Mouse (Mus musculus) limb, embryonic 13.5 days (tissue): Measurements from ENCODE around the gene Smpdl3b. TPM values are rescaled to one million over a fixed set of nuclear protein-coding genes. Genes with fewer than 3 reads are reported as not detected.
"Not testable (repeated sequence)": the region's sequence is repeated elsewhere in the genome, so short reads cannot be mapped to it uniquely, and the experiment has no call there.

Experiments used
- ATAC-seq: fragments of 200-750 bp; cut with Nextera tagmentation; 2 replicates; pipeline ENCODE4 v1.8.0; 2017; ENCODE audit warnings: low read depth, moderate number of reproducible peaks, moderate TSS enrichment; ENCODE audit not compliant: low FRiP score
- H3K27ac ChIP-seq: fragments of 300-500 bp; sonication (generic); 2 replicates; pipeline ENCODE4 v1.5.1; 2015; ENCODE audit warnings: inconsistent platforms, mild to moderate bottlenecking, moderate library complexity
- H3K27me3 ChIP-seq: fragments of 300-500 bp; sonication (generic); 2 replicates; pipeline ENCODE4 v1.6.1; 2015; ENCODE audit warnings: mild to moderate bottlenecking, inconsistent platforms
- H3K36me3 ChIP-seq: fragments of 300-500 bp; sonication (generic); 2 replicates; pipeline ENCODE4 v1.6.1; 2015; ENCODE audit warnings: inconsistent platforms, mild to moderate bottlenecking, moderate library complexity
- H3K4me1 ChIP-seq: fragments of 300-500 bp; sonication (generic); 2 replicates; pipeline ENCODE4 v1.6.1; 2015; ENCODE audit warnings: inconsistent platforms
- H3K4me2 ChIP-seq: fragments of 300-500 bp; sonication (generic); replicated peaks from 2 replicates; pipeline ENCODE4 v1.6.1; 2015; ENCODE audit warnings: inconsistent platforms, mild to moderate bottlenecking, moderate library complexity
- H3K4me3 ChIP-seq: fragments of 300-500 bp; sonication (generic); 2 replicates; pipeline ENCODE4 v1.5.1; 2015; ENCODE audit warnings: moderate library complexity, mild to moderate bottlenecking, inconsistent platforms
- H3K9ac ChIP-seq: fragments of 300-500 bp; sonication (generic); 2 replicates; pipeline ENCODE4 v1.6.1; 2015; ENCODE audit warnings: mild to moderate bottlenecking, inconsistent platforms
- H3K9me3 ChIP-seq: fragments of 300-500 bp; sonication (generic); 2 replicates; pipeline ENCODE4 v1.6.1; 2016; ENCODE audit warnings: inconsistent platforms
- WGBS: fragments of 180-500 bp; shearing (Covaris S2); methylation state at CpG from one replicate; pipeline ENCODE4 v1.1.7; 2015; 5-methylcytosine and 5-hydroxymethylcytosine counted together
- polyA plus RNA-seq: library from polyadenylated mRNA; unstranded; fragments of >200 nt; fragmentation: Nextera tagmentation; extraction: Ambion mirVana; gene quantifications from 2 replicates; pipeline ENCODE4 v1.2.1, GENCODE M21; 2015

Smpdl3b gene
- polyA plus RNA-seq, 1 experiment from 2014 or later = 7.2 TPM

- H3K9me3 ChIP-seq = no peaks in the 10 kb centered on the region
- H3K36me3 ChIP-seq = peaks cover 95% of the 10 kb centered on the region
- 87% methylated on average over 3 of the region's 3 CpGs for WGBS
- no peak overlapping the region for H3K9ac ChIP-seq
- H3K4me1 ChIP-seq = no peaks in the 10 kb centered on the region
- H3K27me3 ChIP-seq = no peaks in the 10 kb centered on the region
- no peak overlapping the region for H3K27ac ChIP-seq
- ATAC-seq = no peak
- H3K4me3 ChIP-seq = no peak overlapping the region
- no peak overlapping the region for H3K4me2 ChIP-seq
These were observed 17.9 kb upstream of the Smpdl3b start for GRCm38 (mm10) chr4:132774905-132775304.

DNA sequence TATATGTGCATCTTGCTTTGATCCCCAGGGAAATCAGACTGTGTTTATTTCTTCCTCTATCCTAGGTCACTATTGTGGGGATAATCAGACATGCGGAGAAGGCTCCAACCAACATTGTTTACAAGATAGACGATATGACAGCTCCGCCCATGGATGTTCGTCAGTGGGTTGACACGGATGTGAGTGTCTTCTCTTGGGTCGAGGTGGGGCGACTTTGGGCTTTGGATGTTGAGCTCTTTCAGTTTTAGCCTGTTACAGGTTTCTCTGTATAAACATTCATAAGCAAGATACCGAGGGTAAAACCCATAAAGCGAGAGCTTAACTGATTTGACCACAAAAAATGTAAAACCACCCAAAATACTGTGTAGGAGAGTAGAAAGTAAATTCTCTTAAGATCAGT, 14.7 kb upstream of the Smpdl3b start:
- no peak overlapping the region for H3K4me2 ChIP-seq
- no peak overlapping the region for H3K4me3 ChIP-seq
- no peaks in the 10 kb centered on the region for H3K27me3 ChIP-seq
- no peak overlapping the region for H3K27ac ChIP-seq
- ATAC-seq = no peak
- H3K9ac ChIP-seq = no peak overlapping the region
- WGBS = 90% methylated on average over 9 of the region's 9 CpGs
- H3K4me1 ChIP-seq = peaks cover 10% of the 10 kb centered on the region
- peaks cover 66% of the 10 kb centered on the region for H3K36me3 ChIP-seq
- no peaks in the 10 kb centered on the region for H3K9me3 ChIP-seq

- under 1% methylated on average over 71 of the region's 71 CpGs for WGBS
- peaks cover 10% of the 10 kb centered on the region for H3K4me1 ChIP-seq
- H3K4me3 ChIP-seq = peak within 1 kb of the TSS; percentile 93
- H3K27me3 ChIP-seq = no peaks in the 10 kb centered on the region
- no peaks in the 10 kb centered on the region for H3K9me3 ChIP-seq
- peak within 1 kb of the TSS; percentile 89 for H3K9ac ChIP-seq
- H3K27ac ChIP-seq = no peak within 1 kb of the TSS; the same call in 1 of the 2 replicates
- peaks cover 32% of the 10 kb centered on the region for H3K36me3 ChIP-seq
- H3K4me2 ChIP-seq = peak within 1 kb of the TSS; percentile 82
- peak; percentile 97 for ATAC-seq
These were observed 11.1 kb upstream of the Smpdl3b start, which contains the start of gene Rpa2 for GRCm38 (mm10) chr4:132767914-132768876. TSS of gene Rpa2 (plus strand) at chr4:132768332.

DNA sequence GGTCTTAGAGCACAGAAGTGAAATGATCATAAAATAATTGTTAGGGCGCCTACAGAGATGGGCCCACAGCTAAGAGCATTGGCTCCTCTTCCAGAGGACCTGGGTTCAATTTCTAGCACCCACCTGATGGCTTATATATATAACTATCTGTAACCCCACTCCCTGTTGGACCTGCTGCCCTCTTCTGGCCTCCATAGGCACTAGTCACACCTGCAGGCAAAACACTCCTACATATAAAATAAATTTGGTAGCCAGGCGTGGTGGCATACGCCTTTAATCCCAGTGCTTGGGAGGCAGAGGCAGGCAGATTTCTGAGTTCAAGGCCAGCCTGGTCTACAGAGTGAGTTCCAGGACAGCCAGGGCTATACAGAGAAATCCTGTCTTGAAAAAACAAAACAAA, 6.1 kb upstream of the Smpdl3b start:
- H3K9me3 ChIP-seq, ATAC-seq, H3K4me2 ChIP-seq, H3K36me3 ChIP-seq, H3K9ac ChIP-seq, H3K27ac ChIP-seq, H3K4me1 ChIP-seq, H3K4me3 ChIP-seq, H3K27me3 ChIP-seq: not testable (repeated sequence)
- WGBS = 85% methylated on average over 3 of the region's 3 CpGs

DNA sequence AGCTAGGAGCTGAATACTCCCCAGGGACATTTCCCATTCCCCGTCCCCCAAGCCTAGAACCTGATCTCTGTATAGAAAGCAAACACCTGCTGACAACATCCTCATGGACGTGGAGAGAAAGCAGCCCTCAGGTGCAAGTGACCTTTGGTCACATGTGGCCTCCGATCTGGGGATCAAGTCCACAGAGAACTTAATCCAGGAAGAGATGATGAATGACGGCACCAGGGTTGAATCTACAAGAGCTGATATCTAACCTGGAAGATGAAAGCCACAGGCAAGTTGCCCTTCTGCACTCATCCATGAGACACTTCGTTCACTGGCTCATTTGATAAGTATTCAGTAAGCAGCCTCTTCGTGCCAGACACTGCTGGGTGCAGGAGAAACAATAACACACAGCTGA, 5.5 kb upstream of the Smpdl3b start:
- H3K9ac ChIP-seq = no peak overlapping the region
- no peak overlapping the region for H3K4me3 ChIP-seq
- peaks cover under 1% of the 10 kb centered on the region; the same call in 1 of the 2 replicates for H3K4me1 ChIP-seq
- H3K27me3 ChIP-seq = peaks cover 6% of the 10 kb centered on the region; the same call in 1 of the 2 replicates
- no peak overlapping the region for H3K27ac ChIP-seq
- ATAC-seq = no peak
- H3K36me3 ChIP-seq = no peaks in the 10 kb centered on the region
- WGBS = 75% methylated on average over 6 of the region's 6 CpGs
- no peak overlapping the region for H3K4me2 ChIP-seq
- no peaks in the 10 kb centered on the region for H3K9me3 ChIP-seq

DNA sequence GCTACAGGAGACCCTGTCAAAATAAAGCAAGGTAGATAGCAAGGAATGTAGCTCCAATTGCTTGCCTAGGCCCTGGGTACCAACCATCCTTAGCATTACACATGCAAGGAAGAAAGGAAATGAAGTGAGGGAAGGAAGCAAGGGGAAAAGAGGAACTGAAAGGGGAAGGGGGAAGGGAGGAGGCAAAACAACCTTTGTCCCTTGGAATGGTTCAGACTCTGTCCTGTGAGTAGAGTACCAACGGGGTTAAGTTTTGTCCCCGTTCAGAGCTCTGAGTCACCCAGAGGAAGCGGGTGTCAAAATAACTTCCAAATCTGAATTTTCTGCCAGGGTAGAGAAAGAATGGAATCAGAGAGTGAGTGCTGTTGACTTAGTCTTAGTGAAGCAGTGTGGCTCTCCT, 3.2 kb upstream of the Smpdl3b start:
- Histone ChIP-seq H3K4me1 (peaks cover 4% of the 10 kb centered on the region; the same call in 1 of the 2 replicates), H3K4me3 (no peak overlapping the region), H3K4me2 (no peak overlapping the region), H3K9me3 (no peaks in the 10 kb centered on the region), H3K36me3 (no peaks in the 10 kb centered on the region), H3K9ac (no peak overlapping the region), H3K27me3 (peaks cover 9% of the 10 kb centered on the region; the same call in 1 of the 2 replicates), H3K27ac (no peak overlapping the region)
- WGBS = 66% methylated on average over 3 of the region's 3 CpGs
- ATAC-seq = no peak

GRCm38 (mm10) chr4:132757633-132758351, 740 bp upstream of the Smpdl3b start:
- Histone ChIP-seq H3K27ac (no peak overlapping the region), H3K27me3 (peaks cover 9% of the 10 kb centered on the region; the same call in 1 of the 2 replicates), H3K9ac (no peak overlapping the region), H3K4me1 (peaks cover 4% of the 10 kb centered on the region; the same call in 1 of the 2 replicates), H3K36me3 (no peaks in the 10 kb centered on the region), H3K9me3 (no peaks in the 10 kb centered on the region), H3K4me3 (no peak overlapping the region), H3K4me2 (peak overlapping the region; percentile 77; the same call in 1 of the 2 replicates)
- 80% methylated on average over 7 of the region's 7 CpGs for WGBS
- no peak for ATAC-seq

GRCm38 (mm10) chr4:132752992-132753391, 4.1 kb downstream of the Smpdl3b start:
- H3K27me3 ChIP-seq = peaks cover 6% of the 10 kb centered on the region; the same call in 1 of the 2 replicates
- H3K9ac ChIP-seq = no peak overlapping the region
- no peak overlapping the region for H3K27ac ChIP-seq
- WGBS = 75% methylated on average over 6 of the region's 6 CpGs
- H3K4me1 ChIP-seq = peaks cover 4% of the 10 kb centered on the region; the same call in 1 of the 2 replicates
- no peak for ATAC-seq
- no peaks in the 10 kb centered on the region for H3K9me3 ChIP-seq
- H3K4me2 ChIP-seq = no peak overlapping the region
- H3K36me3 ChIP-seq = no peaks in the 10 kb centered on the region
- H3K4me3 ChIP-seq = no peak overlapping the region

DNA sequence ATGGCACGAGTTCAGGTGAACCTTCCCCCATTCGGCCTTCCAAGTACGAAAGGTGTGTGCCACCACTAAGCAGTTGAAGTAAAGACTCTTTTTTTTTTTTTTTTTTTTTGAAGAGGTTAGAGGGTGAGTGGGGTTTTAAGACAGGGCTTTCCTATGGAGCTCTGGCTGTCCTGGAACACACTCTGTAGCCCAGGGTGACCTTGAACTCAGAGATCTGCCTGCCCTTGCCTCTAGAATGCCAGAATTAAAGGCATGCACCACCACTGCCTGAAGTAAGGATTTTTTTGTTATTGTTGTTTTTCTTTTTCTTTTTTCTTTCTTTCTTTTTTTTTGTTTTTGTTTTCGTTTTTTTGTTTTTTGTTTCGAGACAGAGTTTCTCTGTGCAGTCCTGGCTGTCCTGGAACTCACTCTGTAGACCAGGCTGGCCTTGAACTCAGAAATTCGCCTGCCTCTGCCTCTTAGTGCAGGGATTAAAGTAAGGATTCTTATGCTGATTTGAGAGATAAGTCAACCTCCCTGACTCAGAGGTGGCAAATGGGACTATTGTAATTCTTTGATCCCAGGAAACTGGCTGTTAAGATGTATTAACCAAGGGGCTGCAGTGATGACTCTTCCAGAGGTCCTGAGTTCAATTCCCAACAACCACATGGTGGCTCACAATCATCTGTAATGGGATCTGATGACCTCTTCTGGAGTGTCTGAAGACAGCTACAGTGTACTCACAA, 7.6 kb downstream of the Smpdl3b start:
- Histone ChIP-seq H3K4me1 (no peaks in the 10 kb centered on the region), H3K27ac (no peak overlapping the region), H3K4me2 (no peak overlapping the region), H3K9me3 (no peaks in the 10 kb centered on the region), H3K36me3 (no peaks in the 10 kb centered on the region), H3K9ac (no peak overlapping the region), H3K4me3 (no peak overlapping the region), H3K27me3 (no peaks in the 10 kb centered on the region)
- 86% methylated on average over 6 of the region's 6 CpGs for WGBS
- no peak for ATAC-seq

DNA sequence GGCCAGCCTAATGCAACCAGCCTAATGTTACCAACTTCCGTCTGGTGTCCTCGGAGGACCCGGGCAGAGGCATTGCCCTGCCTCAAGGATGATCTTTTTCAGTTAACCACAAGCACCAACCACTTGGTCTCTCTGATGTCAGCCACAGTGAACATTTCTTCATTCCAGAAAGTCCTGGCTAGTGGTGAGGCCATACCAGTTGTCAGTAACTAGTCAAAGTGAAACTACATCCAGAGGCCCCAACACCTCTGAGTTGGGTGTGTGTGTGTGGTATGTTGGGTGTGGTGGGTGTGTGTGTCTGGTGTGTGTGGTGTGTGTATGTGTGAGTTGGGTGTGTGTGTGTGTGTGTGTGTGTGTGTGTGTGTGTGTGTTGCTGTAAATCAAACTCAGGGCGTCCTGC, 8.3 kb downstream of the Smpdl3b start:
- H3K4me3 ChIP-seq = no peak overlapping the region
- H3K4me1 ChIP-seq = no peaks in the 10 kb centered on the region
- no peaks in the 10 kb centered on the region for H3K36me3 ChIP-seq
- 80% methylated on average over 4 of the region's 4 CpGs for WGBS
- no peak overlapping the region for H3K4me2 ChIP-seq
- H3K27me3 ChIP-seq = no peaks in the 10 kb centered on the region
- H3K9ac ChIP-seq = no peak overlapping the region
- ATAC-seq = no peak
- H3K27ac ChIP-seq = no peak overlapping the region
- no peaks in the 10 kb centered on the region for H3K9me3 ChIP-seq

DNA sequence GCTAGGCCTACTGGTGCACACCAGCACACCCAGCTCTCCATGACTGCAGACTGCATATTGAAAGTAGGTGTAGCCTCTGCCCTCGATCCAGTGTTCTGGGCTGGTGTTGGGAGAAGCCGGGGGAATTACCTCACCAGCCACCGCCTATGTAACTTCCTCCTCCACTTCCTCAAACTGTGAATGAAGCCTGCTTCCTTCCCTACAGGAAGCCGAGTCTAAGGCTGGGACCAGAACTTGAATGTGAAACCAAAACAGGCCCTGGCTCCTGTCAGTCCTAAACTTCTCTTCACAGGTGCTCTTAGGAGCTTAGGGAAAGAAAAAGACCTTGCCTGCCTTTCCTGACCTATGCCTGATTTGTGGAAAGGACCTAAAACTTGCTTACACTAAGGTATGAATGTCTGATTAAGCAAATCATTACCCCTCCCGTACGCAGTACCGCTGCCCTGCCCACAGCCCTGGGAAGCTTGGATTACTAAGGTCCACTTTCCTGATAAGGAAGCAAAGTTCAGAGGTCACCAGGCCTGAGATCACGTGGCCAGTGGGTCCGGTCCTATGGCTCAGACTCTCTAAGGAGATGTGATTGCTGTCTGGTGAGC, 9.3 kb downstream of the Smpdl3b start:
- WGBS = 65% methylated on average over 9 of the region's 9 CpGs
- Histone ChIP-seq H3K4me3 (no peak overlapping the region), H3K27ac (no peak overlapping the region), H3K27me3 (no peaks in the 10 kb centered on the region), H3K9me3 (no peaks in the 10 kb centered on the region), H3K36me3 (no peaks in the 10 kb centered on the region), H3K4me2 (no peak overlapping the region), H3K9ac (no peak overlapping the region), H3K4me1 (no peaks in the 10 kb centered on the region)
- ATAC-seq = no peak
